Mouse (Mus musculus): ENCODE measurements around the gene Gpn1. TPM values are rescaled to one million over a fixed set of nuclear protein-coding genes. Genes with fewer than 3 reads are reported as not detected.

Gene Gpn1
- total and polyA plus RNA-seq, 3 experiments = 30.6 to 42.6 (median 37.3) TPM

GRCm38 (mm10) chr5:31526354-31527116 lies 32.0 kb downstream of the Gpn1 start, which contains the start of gene Slc4a1ap:
Gene Slc4a1ap (plus strand): TSS chr5:31526995.
- peak within 1 kb of the TSS; percentile 77 to 99 (median 99) for H3K4me3 ChIP-seq (replicated peaks in 1 of 3; ENCODE audit: low read depth in 2 of 3, low read length in 2 of 3, poor library complexity in 1 of 3)
- peaks cover 28% of the 10 kb centered on the region for H3K79me2 ChIP-seq (replicated peaks; ENCODE audit: control insufficient read depth, extremely low read depth, insufficient read depth, poor library complexity, severe bottlenecking)
- TF ChIP-seq ZC3H11A (IDR thresholded peaks at IDR 0.05; ENCODE audit: low read depth, low read length) (no peak), CTCF (conservative IDR thresholded peaks at IDR 0.05 in 1 of 2, IDR thresholded peaks at IDR 0.05 in 1 of 2; ENCODE audit: low read depth in 2 of 2, low read length in 2 of 2) (no peak), CHD2 (IDR thresholded peaks at IDR 0.05; ENCODE audit: low read length) (peak; percentile 96), KAT2A (IDR thresholded peaks at IDR 0.05; ENCODE audit: insufficient replicate concordance, low read length) (peak; percentile 87; the same call in 1 of the 2 replicates), HCFC1 (IDR thresholded peaks at IDR 0.05; ENCODE audit: low read depth, low read length) (peak; percentile 90), ETS1 (conservative IDR thresholded peaks at IDR 0.05; ENCODE audit: low read depth, low read length) (no peak), TCF12 (IDR thresholded peaks at IDR 0.05; ENCODE audit: low read depth, low read length) (peak; percentile 81), MAX (IDR thresholded peaks at IDR 0.05; ENCODE audit: low read length) (no peak), NELFE (IDR thresholded peaks at IDR 0.05; ENCODE audit: low read depth, low read length) (0 out of 2 replicates have a peak, but pooled peaks have one; percentile 59), RCOR1 (conservative IDR thresholded peaks at IDR 0.05; ENCODE audit: low read depth, low read length) (no peak), POLR2A (IDR thresholded peaks at IDR 0.05; ENCODE audit: low read depth, low read length) (peak; percentile 77), IRF4 (IDR thresholded peaks at IDR 0.05; ENCODE audit: low read depth, low read length) (peak; percentile 42; the same call in 1 of the 2 replicates), MXI1 (IDR thresholded peaks at IDR 0.05; ENCODE audit: low read depth, low read length) (no peak), TBP (conservative IDR thresholded peaks at IDR 0.05; ENCODE audit: low read depth, low read length) (peak; percentile 88), ELF1 (IDR thresholded peaks at IDR 0.05; ENCODE audit: low read depth, low read length) (peak; percentile 60; the same call in 1 of the 2 replicates), SIN3A (IDR thresholded peaks at IDR 0.05; ENCODE audit: low read length) (peak; percentile 80)
- peak within 1 kb of the TSS; percentile 99 for H3K4me2 ChIP-seq (ENCODE audit: insufficient read depth, low read depth, poor library complexity, severe bottlenecking)
- peaks cover 22 to 46% of the 10 kb centered on the region in 2 experiments for H3K36me3 ChIP-seq (replicated peaks in 1 of 2; ENCODE audit: control insufficient read depth in 1 of 2, insufficient read depth in 1 of 2, low read length in 1 of 2)
- peak; percentile 71 for DNase-seq (ENCODE audit: extremely low read depth)
- H3K27me3 ChIP-seq (replicated peaks) = no peaks in the 10 kb centered on the region
- H3K4me1 ChIP-seq (ENCODE audit: control insufficient read depth in 1 of 2, insufficient read depth in 2 of 2) = peaks cover 7 to 33% of the 10 kb centered on the region in 2 experiments; a peak in 3 of 4 replicates
- no peaks in the 10 kb centered on the region for H3K9me3 ChIP-seq (replicated peaks; ENCODE audit: low read length)
- no peak within 1 kb of the TSS for H3K27ac ChIP-seq (ENCODE audit: insufficient read depth, low read depth)
- in situ Hi-C loops (cut with MboI; ENCODE audit: low pct_ligation_motif_present, low pct_unique_long_range_greater_than_20kb, low sequenced_read_pairs) (no loop called here), dilution Hi-C loops (cut with MboI; ENCODE audit: extremely low pct_ligation_motif_present, extremely low pct_unique_long_range_greater_than_20kb, low sequenced_read_pairs) (no loop called here)
- peak within 1 kb of the TSS; percentile 92 for H3K9ac ChIP-seq (ENCODE audit: insufficient read depth, low read depth)

DNA sequence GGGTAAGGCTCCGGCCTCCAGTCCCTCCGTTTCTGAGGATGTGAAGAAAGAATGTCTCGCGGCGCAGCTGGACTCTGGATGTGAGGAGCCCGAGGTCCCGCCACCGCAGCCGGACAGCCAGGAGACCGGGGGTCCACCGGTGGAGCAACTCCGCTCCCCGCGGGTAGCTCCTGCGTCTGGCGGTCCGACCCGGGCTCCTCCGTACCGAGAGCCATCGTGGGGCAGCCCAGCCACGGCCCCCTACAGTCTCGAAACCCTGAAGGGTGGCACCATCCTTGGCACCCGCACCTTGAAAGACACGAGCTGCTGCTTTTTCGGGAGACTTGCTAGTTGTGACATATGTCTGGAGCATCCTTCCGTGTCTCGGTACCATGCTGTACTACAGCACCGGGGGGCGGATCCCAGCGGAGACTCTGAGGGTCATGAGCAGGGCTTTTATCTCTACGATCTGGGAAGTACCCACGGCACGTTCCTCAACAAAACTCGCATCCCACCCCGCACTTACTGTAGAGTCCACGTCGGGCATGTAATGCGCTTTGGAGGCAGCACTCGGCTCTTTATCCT lies 32.7 kb downstream of the Gpn1 start:
- Histone ChIP-seq H3K27me3 (replicated peaks) (no peaks in the 10 kb centered on the region), H3K36me3 (replicated peaks in 1 of 2; ENCODE audit: control insufficient read depth in 1 of 2, insufficient read depth in 1 of 2, low read length in 1 of 2) (peaks cover 28 to 48% of the 10 kb centered on the region in 2 experiments), H3K9me3 (replicated peaks; ENCODE audit: low read length) (no peaks in the 10 kb centered on the region), H3K4me2 (ENCODE audit: insufficient read depth, low read depth, poor library complexity, severe bottlenecking) (peak overlapping the region; percentile 99), H3K4me3 (replicated peaks in 1 of 3; ENCODE audit: low read depth in 2 of 3, low read length in 2 of 3, poor library complexity in 1 of 3) (peak overlapping the region; percentile 77 to 99 (median 99)), H3K4me1 (ENCODE audit: control insufficient read depth in 1 of 2, insufficient read depth in 2 of 2) (peaks cover 7 to 33% of the 10 kb centered on the region in 2 experiments; a peak in 3 of 4 replicates), H3K9ac (ENCODE audit: insufficient read depth, low read depth) (peak overlapping the region; percentile 92), H3K27ac (ENCODE audit: insufficient read depth, low read depth) (no peak overlapping the region), H3K79me2 (replicated peaks; ENCODE audit: control insufficient read depth, extremely low read depth, insufficient read depth, poor library complexity, severe bottlenecking) (peaks cover 28% of the 10 kb centered on the region)
- dilution Hi-C loops (cut with MboI; ENCODE audit: extremely low pct_ligation_motif_present, extremely low pct_unique_long_range_greater_than_20kb, low sequenced_read_pairs) (no loop called here), in situ Hi-C loops (cut with MboI; ENCODE audit: low pct_ligation_motif_present, low pct_unique_long_range_greater_than_20kb, low sequenced_read_pairs) (no loop called here)
- no peak for TF ChIP-seq ZKSCAN1 (IDR thresholded peaks at IDR 0.05; ENCODE audit: borderline replicate concordance, low read depth, low read length)
- no peak for TF ChIP-seq IRF4 (IDR thresholded peaks at IDR 0.05; ENCODE audit: low read depth, low read length)
- no peak for TF ChIP-seq RAD21 (IDR thresholded peaks at IDR 0.05; ENCODE audit: low read depth, low read length)
- TF ChIP-seq MEF2A (IDR thresholded peaks at IDR 0.05; ENCODE audit: borderline replicate concordance, low read depth, low read length) = no peak
- no peak for TF ChIP-seq KAT2A (IDR thresholded peaks at IDR 0.05; ENCODE audit: insufficient replicate concordance, low read length)
- TF ChIP-seq SMC3 (IDR thresholded peaks at IDR 0.05; ENCODE audit: low read depth, low read length) = no peak
- TF ChIP-seq TCF12 (IDR thresholded peaks at IDR 0.05; ENCODE audit: low read depth, low read length) = no peak
- TF ChIP-seq ETS1 (conservative IDR thresholded peaks at IDR 0.05; ENCODE audit: low read depth, low read length) = no peak
- no peak for TF ChIP-seq GABPA (IDR thresholded peaks at IDR 0.05; ENCODE audit: insufficient replicate concordance, low read depth, low read length)
- no peak for TF ChIP-seq CHD1 (IDR thresholded peaks at IDR 0.05; ENCODE audit: low read depth, low read length)
- no peak for TF ChIP-seq USF2 (conservative IDR thresholded peaks at IDR 0.05; ENCODE audit: low read depth, low read length)
- TF ChIP-seq NELFE (IDR thresholded peaks at IDR 0.05; ENCODE audit: low read depth, low read length) = no peak
- no peak for TF ChIP-seq ZNF384 (IDR thresholded peaks at IDR 0.05; ENCODE audit: low read depth, low read length)
- no peak for TF ChIP-seq ZMIZ1 (IDR thresholded peaks at IDR 0.05; ENCODE audit: low read depth, low read length)
- DNase-seq (ENCODE audit: extremely low read depth) = no peak

All from CH12.LX (cell line).